Mouse (Mus musculus): ENCODE data around the gene Uts2b. TPM values are rescaled to one million over a fixed set of nuclear protein-coding genes. Genes with fewer than 3 reads are reported as not detected.
A peak's percentile ranks its signal among the peaks of the same experiment; 100 is the strongest.

Uts2b gene
- total and polyA plus RNA-seq, 2 experiments from 2014 or later = not detected

GRCm38 (mm10) chr16:27396951-27397350 lies 26.9 kb upstream of the Uts2b start:
- WGBS = 93% methylated on average over 1 of the region's 1 CpGs
- ATAC-seq = no peak
- no peaks in the 10 kb centered on the region for H3K36me3 ChIP-seq (ENCODE audit: insufficient read depth)
- no peak for DNase-seq
- 0 out of 2 replicates have a peak, but pooled peaks cover under 1% of the 10 kb centered on the region for H3K4me1 ChIP-seq (ENCODE audit: insufficient read depth)
- TF ChIP-seq CTCF (IDR thresholded peaks at IDR 0.05; ENCODE audit: low read depth) = no peak
- no peaks in the 10 kb centered on the region for H3K27me3 ChIP-seq (ENCODE audit: insufficient read depth, low read length)
- no peak overlapping the region for H3K4me2 ChIP-seq (ENCODE audit: low read depth)
- H3K9me3 ChIP-seq (ENCODE audit: low read length) = no peaks in the 10 kb centered on the region
- H3K27ac ChIP-seq (ENCODE audit: low read depth, low read length) = no peak overlapping the region
- no peak overlapping the region for H3K4me3 ChIP-seq (ENCODE audit: low read depth, low read length)
- H3K9ac ChIP-seq = no peak overlapping the region

DNA sequence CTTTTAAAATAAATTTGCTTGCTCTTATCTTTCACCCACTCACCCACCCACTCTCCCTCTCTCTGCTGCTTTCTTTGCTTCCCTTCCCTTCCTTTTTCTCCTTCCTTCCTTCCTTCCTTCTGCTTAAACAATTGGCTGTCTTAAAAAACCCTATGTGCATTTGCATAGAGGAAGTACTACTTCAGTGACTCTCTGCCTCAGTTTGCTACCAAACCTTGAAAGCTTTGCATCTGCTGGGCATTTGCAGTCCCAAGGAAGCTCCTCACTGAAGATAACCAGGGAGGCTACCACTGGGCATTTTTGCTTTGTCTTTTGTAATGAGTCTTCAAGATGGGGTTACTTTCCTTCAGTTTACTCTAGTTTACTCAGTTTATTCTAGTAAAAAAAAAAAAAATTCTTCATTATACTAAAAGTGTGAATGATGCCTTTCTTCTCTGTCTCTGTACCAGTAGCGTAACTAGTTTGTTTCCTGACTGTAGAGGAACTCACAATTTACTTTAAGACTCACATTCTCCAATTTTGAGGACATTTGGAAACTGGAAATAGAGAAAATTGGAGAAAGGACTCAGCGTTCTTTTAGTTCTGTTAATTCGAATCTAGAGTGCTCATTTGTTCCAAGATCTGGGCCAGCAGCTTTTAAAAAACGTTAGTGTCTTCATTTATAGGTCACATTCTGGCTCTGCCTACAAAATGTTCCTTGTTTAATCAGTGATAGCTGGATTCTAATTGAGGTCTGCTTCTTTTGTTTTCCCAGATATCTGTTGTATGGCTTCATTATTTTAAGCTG lies 25.4 kb upstream of the Uts2b start:
- 87% methylated on average over 4 of the region's 4 CpGs for WGBS
- no peaks in the 10 kb centered on the region for H3K9me3 ChIP-seq (ENCODE audit: low read length)
- no peak overlapping the region for H3K9ac ChIP-seq
- no peak for DNase-seq
- no peak overlapping the region for H3K4me3 ChIP-seq (ENCODE audit: low read depth, low read length)
- no peak overlapping the region for H3K27ac ChIP-seq (ENCODE audit: low read depth, low read length)
- ATAC-seq = no peak
- no peaks in the 10 kb centered on the region for H3K27me3 ChIP-seq (ENCODE audit: insufficient read depth, low read length)
- H3K4me2 ChIP-seq (ENCODE audit: low read depth) = no peak overlapping the region
- TF ChIP-seq CTCF (IDR thresholded peaks at IDR 0.05; ENCODE audit: low read depth) = no peak
- no peaks in the 10 kb centered on the region for H3K36me3 ChIP-seq (ENCODE audit: insufficient read depth)
- H3K4me1 ChIP-seq (ENCODE audit: insufficient read depth) = peaks cover 15% of the 10 kb centered on the region

- Histone ChIP-seq H3K36me3 (ENCODE audit: insufficient read depth) (no peaks in the 10 kb centered on the region), H3K27ac (ENCODE audit: low read depth, low read length) (no peak overlapping the region), H3K9me3 (ENCODE audit: low read length) (no peaks in the 10 kb centered on the region), H3K27me3 (ENCODE audit: insufficient read depth, low read length) (no peaks in the 10 kb centered on the region), H3K4me3 (ENCODE audit: low read depth, low read length) (no peak overlapping the region), H3K4me1 (ENCODE audit: insufficient read depth) (peaks cover 29% of the 10 kb centered on the region), H3K9ac (no peak overlapping the region), H3K4me2 (ENCODE audit: low read depth) (peak overlapping the region; percentile 17; the same call in 1 of the 2 replicates)
- WGBS = 73% methylated on average over 2 of the region's 2 CpGs
- TF ChIP-seq CTCF (IDR thresholded peaks at IDR 0.05; ENCODE audit: low read depth) = no peak
- ATAC-seq (no peak), DNase-seq (no peak)
Observed at GRCm38 (mm10) chr16:27391845-27392244, 21.8 kb upstream of the Uts2b start.

- peak overlapping the region; percentile 98; the same call in 1 of the 2 replicates for H3K27ac ChIP-seq (ENCODE audit: low read depth, low read length)
- WGBS = 89% methylated on average over 4 of the region's 4 CpGs
- peak overlapping the region; percentile 73 for H3K4me2 ChIP-seq (ENCODE audit: low read depth)
- H3K27me3 ChIP-seq (ENCODE audit: insufficient read depth, low read length) = no peaks in the 10 kb centered on the region
- peaks cover 29% of the 10 kb centered on the region for H3K4me1 ChIP-seq (ENCODE audit: insufficient read depth)
- H3K36me3 ChIP-seq (ENCODE audit: insufficient read depth) = no peaks in the 10 kb centered on the region
- no peaks in the 10 kb centered on the region for H3K9me3 ChIP-seq (ENCODE audit: low read length)
- TF ChIP-seq CTCF (IDR thresholded peaks at IDR 0.05; ENCODE audit: low read depth) = no peak
- H3K4me3 ChIP-seq (ENCODE audit: low read depth, low read length) = peak overlapping the region; percentile 84
- ATAC-seq (no peak), DNase-seq (no peak)
- H3K9ac ChIP-seq = no peak overlapping the region
Observed at GRCm38 (mm10) chr16:27390306-27390705, 20.3 kb upstream of the Uts2b start.

- no peak for TF ChIP-seq CTCF (IDR thresholded peaks at IDR 0.05; ENCODE audit: low read depth)
- Histone ChIP-seq H3K27ac (ENCODE audit: low read depth, low read length) (peak overlapping the region; percentile 98), H3K4me1 (ENCODE audit: insufficient read depth) (peaks cover 29% of the 10 kb centered on the region), H3K4me3 (ENCODE audit: low read depth, low read length) (peak overlapping the region; percentile 84), H3K9ac (peak overlapping the region; percentile 99), H3K27me3 (ENCODE audit: insufficient read depth, low read length) (no peaks in the 10 kb centered on the region), H3K36me3 (ENCODE audit: insufficient read depth) (no peaks in the 10 kb centered on the region), H3K9me3 (ENCODE audit: low read length) (no peaks in the 10 kb centered on the region), H3K4me2 (ENCODE audit: low read depth) (peak overlapping the region; percentile 73)
- ATAC-seq (peak; percentile 6), DNase-seq (peak; percentile 51)
- WGBS = 12% methylated on average over 7 of the region's 7 CpGs
Observed at GRCm38 (mm10) chr16:27389534-27390282, 19.7 kb upstream of the Uts2b start.

- H3K9ac ChIP-seq = peak within 1 kb of the TSS; percentile 99
- H3K27ac ChIP-seq (ENCODE audit: low read depth, low read length) = peak within 1 kb of the TSS; percentile 98
- peak within 1 kb of the TSS; percentile 73 for H3K4me2 ChIP-seq (ENCODE audit: low read depth)
- no peak for TF ChIP-seq CTCF (IDR thresholded peaks at IDR 0.05; ENCODE audit: low read depth)
- no peaks in the 10 kb centered on the region for H3K36me3 ChIP-seq (ENCODE audit: insufficient read depth)
- peaks cover 29% of the 10 kb centered on the region for H3K4me1 ChIP-seq (ENCODE audit: insufficient read depth)
- ATAC-seq (peak; percentile 91), DNase-seq (peak; percentile 81)
- H3K4me3 ChIP-seq (ENCODE audit: low read depth, low read length) = peak within 1 kb of the TSS; percentile 84
- 2% methylated on average over 68 of the region's 69 CpGs for WGBS
- H3K9me3 ChIP-seq (ENCODE audit: low read length) = no peaks in the 10 kb centered on the region
- H3K27me3 ChIP-seq (ENCODE audit: insufficient read depth, low read length) = no peaks in the 10 kb centered on the region
Observed at GRCm38 (mm10) chr16:27388761-27389451, 18.9 kb upstream of the Uts2b start, which contains the start of gene Ccdc50. Gene Ccdc50 (plus strand): TSS chr16:27388869.
